Mouse (Mus musculus): ENCODE results near the gene Pafah1b1.

DNA sequence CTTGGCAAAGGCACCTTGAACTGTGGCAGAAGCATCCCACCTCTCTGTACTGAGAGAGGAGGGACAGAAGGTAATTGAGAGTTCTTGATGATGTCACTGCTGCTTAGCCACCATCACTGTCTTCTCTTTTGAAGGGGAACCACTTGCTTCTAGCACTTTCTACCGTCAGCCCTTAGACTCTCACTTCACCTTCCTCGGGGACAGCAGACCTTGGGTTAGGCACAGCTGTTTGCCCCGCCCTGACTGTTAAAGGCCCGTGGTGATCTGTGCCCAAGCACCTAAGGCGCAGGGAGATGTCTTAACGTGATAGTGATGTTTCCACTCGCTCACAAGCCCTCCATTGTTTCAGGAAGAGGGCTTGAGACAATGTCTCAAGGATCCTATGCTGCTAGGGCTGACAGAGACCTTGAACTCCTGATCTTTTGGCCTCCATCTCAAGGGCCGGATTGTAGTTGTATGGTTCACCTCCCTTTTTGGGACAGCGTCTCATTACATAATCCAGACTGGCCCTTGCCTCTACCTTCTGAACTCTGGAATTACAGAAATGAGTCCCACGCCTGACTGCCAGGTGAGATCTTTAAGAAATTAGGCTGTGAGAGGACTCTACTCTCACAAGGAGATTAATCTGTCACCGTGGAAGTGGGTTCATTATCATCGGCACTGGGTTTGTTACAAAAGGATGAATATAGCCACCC, 36.7 kb upstream of the Pafah1b1 start:
- TF ChIP-seq CTCF (IDR thresholded peaks at IDR 0.05; ENCODE audit: borderline replicate concordance, insufficient read depth, low read depth, low read length) (no peak), POLR2A (IDR thresholded peaks at IDR 0.05; ENCODE audit: borderline replicate concordance, insufficient read depth, low read length) (no peak)

All from cerebellum, adult 2 months (tissue).